Comparison of ENCODE assay signal across 8 mouse cellular contexts in the genomic region with DNA sequence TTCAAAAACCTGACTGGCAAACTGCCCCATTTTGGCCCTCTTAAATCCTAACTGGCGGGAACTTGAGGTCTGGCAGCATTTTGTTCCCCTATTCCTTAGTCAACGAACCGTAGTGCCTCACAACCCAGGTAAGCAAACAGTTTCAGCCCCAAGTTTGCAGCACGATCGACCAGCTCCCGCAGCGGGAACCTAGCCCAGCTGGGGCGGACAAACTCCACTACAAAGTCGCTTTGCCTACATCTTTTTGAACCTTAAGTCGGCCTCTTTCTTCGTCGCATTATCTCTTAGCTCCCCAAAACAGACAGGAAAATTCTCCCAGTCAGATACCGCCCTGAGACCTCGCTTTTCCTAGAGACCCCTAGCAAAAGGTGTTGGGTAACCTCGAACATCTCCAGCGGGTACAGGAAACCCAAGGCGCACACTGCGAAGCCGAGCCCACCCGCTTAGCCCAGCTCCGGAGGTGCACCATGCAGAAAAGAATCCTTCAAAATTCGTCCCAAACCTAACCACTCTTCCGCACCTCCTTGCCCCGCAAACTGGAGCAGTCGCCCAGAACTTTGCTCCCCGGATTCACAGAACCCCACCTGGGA. TPM values are rescaled to one million over a fixed set of nuclear protein-coding genes. Genes with fewer than 3 reads are reported as not detected.
A peak's percentile ranks its signal among the peaks of the same experiment; 100 is the strongest.
DNase-seq lines count a peak whose midpoint lies in the region; ATAC-seq lines count a peak whose summit lies in the region.

No protein-coding gene starts in this region.

- peaks cover 33% of the 10 kb centered on the region for H3K36me3 ChIP-seq in limb, embryonic 10.5 days
- peaks cover 11% of the 10 kb centered on the region; the same call in 1 of the 2 replicates for H3K36me3 ChIP-seq in neural tube, embryonic 12.5 days

- WGBS in limb, embryonic 10.5 days, result 0% methylated on average over 26 of the region's 26 CpGs
- under 1% methylated on average over 26 of the region's 26 CpGs for WGBS in neural tube, embryonic 12.5 days

- H3K27ac ChIP-seq in limb, embryonic 10.5 days, result peak overlapping the region; percentile 99
- H3K27ac ChIP-seq in neural tube, embryonic 12.5 days, result peak overlapping the region; percentile 38; the same call in 1 of the 2 replicates

- no peaks in the 10 kb centered on the region for H3K9me3 ChIP-seq in limb, embryonic 10.5 days (replicated peaks)
- H3K9me3 ChIP-seq in neural tube, embryonic 12.5 days, result no peaks in the 10 kb centered on the region

- peak; percentile 52 for DNase-seq in embryo, embryonic 10.5 days (ENCODE audit: low spot score)
- no peak for DNase-seq in embryo, embryonic 10 days (ENCODE audit: low spot score)
- DNase-seq in MEL-GATA-1-ER (ENCODE audit: extremely low read depth, low read depth), result peak; percentile 58
- peak; percentile 27 for DNase-seq in heart, adult 8-10 months (ENCODE audit: low spot score)
- peak; percentile 56 for DNase-seq in limb, embryonic 10.5 days (ENCODE audit: low spot score)
- DNase-seq in urinary bladder, postnatal 10 days (ENCODE audit: low spot score), result no peak

- H3K4me1 ChIP-seq in limb, embryonic 10.5 days, result peaks cover 49% of the 10 kb centered on the region
- peaks cover 26% of the 10 kb centered on the region for H3K4me1 ChIP-seq in neural tube, embryonic 12.5 days

- no peak for ATAC-seq in neural tube, embryonic 12.5 days (ENCODE audit: low FRiP score, low read depth)
- ATAC-seq in frontal cortex, adult (ENCODE audit: low TSS enrichment), result no peak

- H3K9ac ChIP-seq in neural tube, embryonic 12.5 days, result peak overlapping the region; percentile 91

- H3K27me3 ChIP-seq in limb, embryonic 10.5 days (ENCODE audit: low read depth, poor library complexity, severe bottlenecking), result no peaks in the 10 kb centered on the region
- H3K27me3 ChIP-seq in neural tube, embryonic 12.5 days (replicated peaks), result 0 out of 2 replicates have a peak, but pooled peaks cover 6% of the 10 kb centered on the region

- peak overlapping the region; percentile 84 for H3K4me3 ChIP-seq in limb, embryonic 10.5 days
- H3K4me3 ChIP-seq in neural tube, embryonic 12.5 days, result peak overlapping the region; percentile 63

- peak overlapping the region; percentile 96 for H3K4me2 ChIP-seq in neural tube, embryonic 12.5 days (replicated peaks)

RNA-seq across cellular contexts. Expression of a gene that starts 0.6 kb away (rescaled TPM):
- total RNA-seq in heart, adult 8-10 months (2022), result 100 to 1,000 TPM in 1 of 4 experiments, 10 to 100 TPM in 3; 65.0 to 103 (median 80.0) TPM
- polyA plus RNA-seq in limb, embryonic 10.5 days (2016; fragmentation: Nextera tagmentation; extraction: Ambion mirVana), result 88.4 and 96.4 TPM in 2 replicates
- polyA plus RNA-seq in neural tube, embryonic 12.5 days (2016; fragmentation: Nextera tagmentation; extraction: Ambion mirVana), result 72.3 and 73.0 TPM in 2 replicates

Comparison
In these comparisons a context has a peak if more than half of its experiments do, and no peak if none do; other contexts are left out.
1. DNase-seq: peak in embryo, embryonic 10.5 days (single experiment), MEL-GATA-1-ER (single experiment), heart, adult 8-10 months (single experiment) and limb, embryonic 10.5 days (single experiment); none in embryo, embryonic 10 days (single experiment) and urinary bladder, postnatal 10 days (single experiment).